Mouse (Mus musculus) heart, postnatal 0 days (tissue): ENCODE measurements around the gene Hmgcs2. TPM values are rescaled to one million over a fixed set of nuclear protein-coding genes. Genes with fewer than 3 reads are reported as not detected.

Source experiments
- ATAC-seq: fragments of 200-750 bp; cut with Nextera tagmentation; 2 replicates; pipeline ENCODE4 v1.8.0; 2017; ENCODE audit warnings: low read depth, moderate number of reproducible peaks, moderate library complexity; ENCODE audit not compliant: insufficient read depth
- DNase-seq: peaks from one replicate; pipeline ENCODE4 v3.0.0-alpha.2; 2016; ENCODE audit warnings: low spot score
- H3K27ac ChIP-seq: fragments of 300-500 bp; sonication (generic); 2 replicates; pipeline ENCODE4 v1.5.1; 2014; ENCODE audit warnings: low read depth, mild to moderate bottlenecking
- H3K27me3 ChIP-seq: fragments of 300-500 bp; sonication (generic); 2 replicates; pipeline ENCODE4 v1.6.1; 2014; ENCODE audit warnings: low read length, mixed read lengths; ENCODE audit not compliant: control insufficient read depth, insufficient read depth
- H3K36me3 ChIP-seq: fragments of 300-500 bp; sonication (generic); replicated peaks from 2 replicates; pipeline ENCODE4 v1.6.1; 2014; ENCODE audit warnings: low read length, mixed read lengths; ENCODE audit not compliant: control insufficient read depth, insufficient read depth
- H3K4me1 ChIP-seq: fragments of 300-500 bp; sonication (generic); 2 replicates; pipeline ENCODE4 v1.6.1; 2014; ENCODE audit warnings: antibody characterized with exemption; ENCODE audit not compliant: control insufficient read depth, insufficient read depth
- H3K4me2 ChIP-seq: fragments of 300-500 bp; sonication (generic); 2 replicates; pipeline ENCODE4 v1.6.1; 2014; ENCODE audit warnings: low read depth, mild to moderate bottlenecking, low read length, moderate library complexity
- H3K4me3 ChIP-seq: fragments of 300-500 bp; sonication (generic); 2 replicates; pipeline ENCODE4 v1.5.1; 2014; ENCODE audit warnings: low read depth, low read length
- H3K9ac ChIP-seq: fragments of 300-500 bp; sonication (generic); replicated peaks from 2 replicates; pipeline ENCODE4 v1.6.1; 2014; ENCODE audit warnings: low read depth, low read length, mixed read lengths
- H3K9me3 ChIP-seq: fragments of 300-500 bp; sonication (generic); replicated peaks from 2 replicates; pipeline ENCODE4 v1.6.1; 2016; ENCODE audit warnings: low read length; ENCODE audit not compliant: control insufficient read depth
- CTCF ChIP-seq: IDR thresholded peaks from 2 replicates; pipeline ENCODE4 v1.5.1; 2016; ENCODE audit warnings: antibody characterized with exemption, control low read depth, low read depth
- EP300 ChIP-seq: IDR thresholded peaks from 2 replicates; pipeline ENCODE4 v1.6.1; 2016; ENCODE audit warnings: antibody characterized with exemption, low read depth
- WGBS: fragments of 180-500 bp; shearing (Covaris S2); extraction: QIAGEN DNeasy Blood & Tissue Kit; methylation state at CpG from one replicate; pipeline ENCODE4 v1.1.7; 2014; 5-methylcytosine and 5-hydroxymethylcytosine counted together
- polyA plus RNA-seq: library from polyadenylated mRNA; unstranded; fragments of >200 nt; fragmentation: Nextera tagmentation; extraction: Ambion mirVana; gene quantifications from 2 replicates; pipeline ENCODE4 v1.2.1, GENCODE M21; 2015
- total RNA-seq: library from RNA; depleted of rRNA; stranded (reverse); fragments of >200 nt; gene quantifications from 2 replicates; pipeline ENCODE4 v1.2.3, GENCODE M21; 2014; ENCODE audit warnings: low replicate concordance

Gene Hmgcs2
- total and polyA plus RNA-seq, 2 experiments from 2014 or later = 105 to 115 TPM

DNA sequence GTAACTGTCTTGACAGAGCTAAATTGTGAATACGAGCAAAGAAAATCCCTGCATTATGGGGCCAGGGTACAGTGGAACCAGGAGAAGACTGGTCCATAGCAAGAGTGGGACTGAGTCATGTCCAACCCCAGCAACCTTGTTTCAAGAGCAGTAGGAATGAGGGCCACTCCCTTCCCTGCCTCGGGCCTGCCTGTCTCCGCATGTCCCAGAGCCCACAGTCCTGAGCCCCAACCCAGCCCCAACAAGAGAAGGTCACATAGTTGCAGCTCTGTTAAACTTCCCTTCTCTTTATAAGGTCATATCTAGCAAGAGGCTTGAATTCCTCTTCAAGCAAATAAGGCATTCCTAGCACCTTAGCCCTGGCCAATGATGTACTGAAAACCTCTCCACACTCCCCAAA, 21.5 kb downstream of the Hmgcs2 start:
- Histone ChIP-seq H3K27ac (no peak overlapping the region), H3K4me2 (no peak overlapping the region), H3K27me3 (no peaks in the 10 kb centered on the region), H3K9me3 (no peaks in the 10 kb centered on the region), H3K9ac (no peak overlapping the region), H3K4me3 (no peak overlapping the region), H3K4me1 (no peaks in the 10 kb centered on the region), H3K36me3 (no peaks in the 10 kb centered on the region)
- 84% methylated on average over 3 of the region's 3 CpGs for whole genome bisulfite sequencing
- ATAC-seq = no peak
- DNase-seq = no peak
- TF ChIP-seq CTCF (no peak), EP300 (no peak)

DNA sequence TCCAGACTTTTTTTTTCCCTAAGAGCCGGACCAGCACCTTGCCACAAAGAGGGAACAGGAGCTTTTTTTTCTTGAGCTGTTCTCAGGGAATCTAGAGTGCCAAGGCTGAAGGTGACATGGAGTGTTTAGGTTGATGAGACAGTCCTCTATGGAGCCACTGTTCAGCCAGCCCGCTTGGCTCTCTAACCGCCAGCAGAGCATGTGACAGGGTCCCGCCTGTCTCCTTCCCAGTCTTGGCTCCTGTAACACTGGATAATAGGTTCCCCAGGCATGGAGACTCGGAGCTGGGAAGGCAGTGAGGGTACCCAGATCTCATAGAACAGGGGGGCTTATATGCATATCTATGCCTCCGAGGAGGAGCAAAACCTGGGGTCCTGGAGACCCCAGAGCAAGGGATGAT, 28.4 kb downstream of the Hmgcs2 start:
- Histone ChIP-seq H3K27ac (no peak overlapping the region), H3K9ac (no peak overlapping the region), H3K4me1 (no peaks in the 10 kb centered on the region), H3K9me3 (no peaks in the 10 kb centered on the region), H3K4me2 (no peak overlapping the region), H3K4me3 (no peak overlapping the region), H3K36me3 (no peaks in the 10 kb centered on the region), H3K27me3 (no peaks in the 10 kb centered on the region)
- 67% methylated on average over 6 of the region's 6 CpGs for WGBS
- ATAC-seq = no peak
- no peak for DNase-seq
- TF ChIP-seq CTCF = no peak
- no peak for TF ChIP-seq EP300

GRCm38 (mm10) chr3:98310456-98310855, 30.2 kb downstream of the Hmgcs2 start:
- ATAC-seq (no peak), DNase-seq (no peak)
- no peaks in the 10 kb centered on the region for H3K9me3 ChIP-seq
- no peak overlapping the region for H3K4me3 ChIP-seq
- TF ChIP-seq CTCF = no peak
- no peak for TF ChIP-seq EP300
- H3K4me2 ChIP-seq = no peak overlapping the region
- H3K9ac ChIP-seq = no peak overlapping the region
- H3K36me3 ChIP-seq = no peaks in the 10 kb centered on the region
- no peak overlapping the region for H3K27ac ChIP-seq
- 90% methylated on average over 1 of the region's 1 CpGs for WGBS
- H3K4me1 ChIP-seq = no peaks in the 10 kb centered on the region
- H3K27me3 ChIP-seq = no peaks in the 10 kb centered on the region

DNA sequence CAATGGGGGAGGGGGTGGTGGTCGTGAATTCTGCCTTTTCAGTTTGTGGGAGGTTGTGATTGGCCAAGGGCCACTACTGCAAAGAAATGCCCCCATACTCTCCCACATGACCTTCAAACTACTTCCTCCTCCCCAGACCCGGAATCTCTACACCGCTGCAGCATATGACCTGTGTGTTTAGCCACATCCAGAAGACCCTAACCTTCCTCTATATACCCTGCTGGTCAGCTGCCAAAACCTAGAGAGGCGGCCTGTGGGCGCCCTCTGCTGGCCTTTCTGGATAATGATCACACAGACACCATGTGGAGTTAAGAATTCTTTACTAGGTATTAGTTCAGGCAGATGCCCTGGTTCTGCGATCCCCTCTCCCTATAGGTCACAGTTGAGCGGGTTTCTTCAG, 32.6 kb downstream of the Hmgcs2 start:
- H3K4me3 ChIP-seq = no peak overlapping the region
- H3K27ac ChIP-seq = no peak overlapping the region
- peak; percentile 49 for DNase-seq
- no peak for TF ChIP-seq EP300
- TF ChIP-seq CTCF = peak; percentile 63
- H3K9ac ChIP-seq = no peak overlapping the region
- peak; percentile 35 for ATAC-seq
- no peaks in the 10 kb centered on the region for H3K4me1 ChIP-seq
- 19% methylated on average over 6 of the region's 7 CpGs for WGBS
- H3K27me3 ChIP-seq = no peaks in the 10 kb centered on the region
- no peaks in the 10 kb centered on the region for H3K36me3 ChIP-seq
- H3K4me2 ChIP-seq = no peak overlapping the region
- no peaks in the 10 kb centered on the region for H3K9me3 ChIP-seq

DNA sequence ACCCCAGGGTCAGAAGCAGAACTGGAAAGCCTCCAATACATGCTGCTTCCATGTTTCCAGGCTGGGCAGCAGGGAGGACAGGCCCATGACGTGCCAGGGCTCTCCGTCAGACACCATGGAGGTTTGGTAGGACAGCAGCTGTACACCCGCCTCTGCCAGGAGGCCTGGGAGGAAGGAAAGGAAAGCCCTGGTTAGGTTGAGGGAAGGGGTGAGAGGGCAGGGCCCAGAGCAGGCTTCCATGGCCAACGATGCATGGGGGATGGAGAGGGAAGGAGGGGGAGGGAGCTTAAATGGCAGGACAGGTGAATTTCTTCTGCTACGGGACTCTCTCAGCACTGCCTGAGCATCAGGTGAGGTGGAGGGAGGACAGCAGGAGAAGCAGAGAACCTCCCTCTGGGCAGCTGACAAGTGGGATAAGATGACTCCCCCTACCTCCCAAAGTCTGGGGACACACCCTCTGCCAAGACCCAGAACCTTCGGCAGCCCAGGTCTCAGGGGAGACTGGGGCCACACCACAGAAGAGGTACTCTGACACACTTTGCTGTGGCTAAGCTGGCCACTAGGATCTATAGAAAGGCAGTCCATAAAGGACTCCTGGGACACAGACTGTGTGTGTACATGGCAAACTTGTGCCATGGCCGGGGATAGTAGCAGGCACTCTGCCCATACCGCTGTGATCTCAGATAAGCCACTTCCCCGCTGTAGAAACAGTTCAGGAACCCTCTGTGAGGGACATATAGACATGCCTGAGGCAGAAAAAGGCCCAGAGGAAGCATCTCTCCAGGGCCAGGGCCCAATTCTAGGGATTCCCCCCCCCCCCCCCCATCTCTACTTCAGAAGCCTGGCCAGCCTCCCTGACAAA, 33.3 kb downstream of the Hmgcs2 start:
- no peak overlapping the region for H3K4me2 ChIP-seq
- no peak overlapping the region for H3K9ac ChIP-seq
- no peaks in the 10 kb centered on the region for H3K9me3 ChIP-seq
- no peaks in the 10 kb centered on the region for H3K4me1 ChIP-seq
- no peak for TF ChIP-seq EP300
- no peak for TF ChIP-seq CTCF
- H3K27me3 ChIP-seq = no peaks in the 10 kb centered on the region
- H3K27ac ChIP-seq = no peak overlapping the region
- H3K4me3 ChIP-seq = no peak overlapping the region
- DNase-seq (no peak), ATAC-seq (no peak)
- H3K36me3 ChIP-seq = no peaks in the 10 kb centered on the region
- WGBS = 65% methylated on average over 9 of the region's 9 CpGs

DNA sequence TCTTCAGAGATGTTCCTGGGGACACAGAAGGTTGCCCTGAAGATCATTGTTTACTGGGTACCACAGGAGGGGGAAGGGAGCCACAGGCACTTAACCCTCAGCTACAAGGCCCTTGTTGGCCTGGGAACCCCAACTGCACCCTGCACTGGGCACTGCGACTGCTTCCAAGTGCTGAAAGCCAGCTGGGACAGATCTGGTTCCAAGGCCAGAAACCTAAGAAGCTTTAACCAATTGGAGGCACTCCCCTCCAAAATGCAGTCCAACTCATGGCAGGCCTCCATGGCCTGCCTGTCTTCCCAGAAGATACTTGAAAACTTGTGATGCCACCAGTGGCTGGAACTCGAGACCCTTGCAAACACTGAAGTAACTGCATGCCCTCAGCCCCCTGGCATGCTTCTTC, 34.9 kb downstream of the Hmgcs2 start:
- Histone ChIP-seq H3K4me2 (no peak overlapping the region), H3K4me3 (no peak overlapping the region), H3K27ac (no peak overlapping the region), H3K9ac (no peak overlapping the region), H3K4me1 (no peaks in the 10 kb centered on the region), H3K36me3 (no peaks in the 10 kb centered on the region), H3K9me3 (no peaks in the 10 kb centered on the region), H3K27me3 (no peaks in the 10 kb centered on the region)
- ATAC-seq (no peak), DNase-seq (no peak)
- WGBS = 62% methylated on average over 2 of the region's 2 CpGs
- TF ChIP-seq CTCF (no peak), EP300 (no peak)
